Comparison of ENCODE assay signal across 7 mouse cellular contexts in the genomic region with DNA sequence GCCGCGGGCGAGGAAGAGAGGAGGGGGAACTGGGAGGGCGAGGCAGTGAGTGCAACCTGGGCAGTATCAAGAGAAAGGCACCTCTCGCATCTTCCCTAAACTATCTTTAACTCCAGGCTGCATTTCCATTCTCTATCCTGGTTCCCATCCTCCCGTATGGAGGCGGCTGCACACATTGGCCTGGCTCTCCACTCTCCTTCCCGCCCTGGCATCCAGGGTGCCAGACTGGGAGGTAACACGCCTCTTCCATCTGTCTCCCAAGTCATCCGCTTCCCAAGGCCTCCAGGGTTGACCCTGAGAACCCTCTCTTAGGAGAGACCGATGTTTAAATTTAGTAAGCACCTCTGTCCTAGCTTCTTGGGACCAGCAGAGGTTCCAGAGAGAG. TPM values are rescaled to one million over a fixed set of nuclear protein-coding genes. Genes with fewer than 3 reads are reported as not detected.
A peak's percentile ranks its signal among the peaks of the same experiment; 100 is the strongest.
DNase-seq lines count a peak whose midpoint lies in the region; ATAC-seq and TF ChIP-seq lines count a peak whose summit lies in the region.

No protein-coding gene starts in this region.

- peaks cover 6% of the 10 kb centered on the region; the same call in 1 of the 2 replicates for H3K27me3 ChIP-seq in embryonic facial prominence, embryonic 15.5 days
- no peaks in the 10 kb centered on the region for H3K27me3 ChIP-seq in hindbrain, embryonic 15.5 days
- no peaks in the 10 kb centered on the region for H3K27me3 ChIP-seq in lung, postnatal 0 days (replicated peaks; ENCODE audit: insufficient read depth, low read length)
- H3K27me3 ChIP-seq in stomach, embryonic 16.5 days (ENCODE audit: control insufficient read depth, insufficient read depth, low read length) = peaks cover 3% of the 10 kb centered on the region; the same call in 1 of the 2 replicates

- H3K4me1 ChIP-seq in embryonic facial prominence, embryonic 15.5 days = peaks cover 24% of the 10 kb centered on the region
- H3K4me1 ChIP-seq in hindbrain, embryonic 15.5 days (replicated peaks) = peaks cover 30% of the 10 kb centered on the region
- H3K4me1 ChIP-seq in lung, postnatal 0 days (ENCODE audit: insufficient read depth, low read depth, low read length) = peaks cover 14% of the 10 kb centered on the region; the same call in 1 of the 2 replicates
- H3K4me1 ChIP-seq in stomach, embryonic 16.5 days (ENCODE audit: control insufficient read depth, insufficient read depth, low read length) = peaks cover 12% of the 10 kb centered on the region

- peak overlapping the region; percentile 28; the same call in 1 of the 2 replicates for H3K9ac ChIP-seq in embryonic facial prominence, embryonic 15.5 days
- peak overlapping the region; percentile 91 for H3K9ac ChIP-seq in hindbrain, embryonic 15.5 days
- peak overlapping the region; percentile 60; the same call in 1 of the 2 replicates for H3K9ac ChIP-seq in lung, postnatal 0 days (replicated peaks; ENCODE audit: low read depth)
- H3K9ac ChIP-seq in stomach, embryonic 16.5 days (ENCODE audit: low read length) = peak overlapping the region; percentile 87

- peak overlapping the region; percentile 85 for H3K27ac ChIP-seq in embryonic facial prominence, embryonic 15.5 days (replicated peaks)
- H3K27ac ChIP-seq in hindbrain, embryonic 15.5 days (replicated peaks) = peak overlapping the region; percentile 92
- no peak overlapping the region; the same call in 1 of the 2 replicates for H3K27ac ChIP-seq in lung, postnatal 0 days (ENCODE audit: low read length)
- H3K27ac ChIP-seq in stomach, embryonic 16.5 days (ENCODE audit: low read length) = peak overlapping the region; percentile 68

- TF ChIP-seq CTCF in lung, postnatal 0 days (IDR thresholded peaks at IDR 0.05) = no peak

- H3K4me2 ChIP-seq in embryonic facial prominence, embryonic 15.5 days (replicated peaks) = peak overlapping the region; percentile 93
- peak overlapping the region; percentile 98 for H3K4me2 ChIP-seq in hindbrain, embryonic 15.5 days
- peak overlapping the region; percentile 97 for H3K4me2 ChIP-seq in lung, postnatal 0 days (replicated peaks; ENCODE audit: low read depth, low read length)
- H3K4me2 ChIP-seq in stomach, embryonic 16.5 days (ENCODE audit: low read depth, low read length) = peak overlapping the region; percentile 90

- peak overlapping the region; percentile 74 for H3K4me3 ChIP-seq in embryonic facial prominence, embryonic 15.5 days (replicated peaks)
- H3K4me3 ChIP-seq in hindbrain, embryonic 15.5 days = peak overlapping the region; percentile 86
- peak overlapping the region; percentile 67 for H3K4me3 ChIP-seq in lung, postnatal 0 days (ENCODE audit: low read depth, low read length)
- H3K4me3 ChIP-seq in stomach, embryonic 16.5 days (replicated peaks; ENCODE audit: low read length) = peak overlapping the region; percentile 71

- DNase-seq in ovary, postnatal 36 days (ENCODE audit: low spot score) = peak; percentile 22
- no peak for DNase-seq in ovary, adult 18-20 months (ENCODE audit: low spot score)
- no peak for DNase-seq in lung, postnatal 0 days (ENCODE audit: low spot score)
- DNase-seq in urinary bladder, postnatal 36 days (ENCODE audit: low spot score in 2 of 2) = no peak

- 0 out of 2 replicates have a peak, but pooled peaks have one; percentile 30 for ATAC-seq in embryonic facial prominence, embryonic 15.5 days (ENCODE audit: insufficient number of reproducible peaks, low FRiP score, low TSS enrichment, low read depth)
- peak; percentile 60 for ATAC-seq in hindbrain, embryonic 15.5 days (ENCODE audit: low FRiP score, low read depth)
- ATAC-seq in lung, postnatal 0 days = peak; percentile 29; the same call in 1 of the 2 replicates
- no peak for ATAC-seq in stomach, embryonic 16.5 days (ENCODE audit: insufficient read depth, low FRiP score)

- H3K9me3 ChIP-seq in embryonic facial prominence, embryonic 15.5 days (replicated peaks) = no peaks in the 10 kb centered on the region; the same call in 1 of the 2 replicates
- H3K9me3 ChIP-seq in hindbrain, embryonic 15.5 days = no peaks in the 10 kb centered on the region
- no peaks in the 10 kb centered on the region for H3K9me3 ChIP-seq in lung, postnatal 0 days (ENCODE audit: low read length)
- H3K9me3 ChIP-seq in stomach, embryonic 16.5 days (replicated peaks; ENCODE audit: control insufficient read depth, low read length) = no peaks in the 10 kb centered on the region

- no peak for TF ChIP-seq EP300 in lung, postnatal 0 days (IDR thresholded peaks at IDR 0.05)

- WGBS in embryonic facial prominence, embryonic 15.5 days = 0% methylated on average over 6 of the region's 11 CpGs
- WGBS in hindbrain, embryonic 15.5 days = 0% methylated on average over 8 of the region's 11 CpGs
- under 1% methylated on average over 8 of the region's 11 CpGs for WGBS in lung, postnatal 0 days
- under 1% methylated on average over 8 of the region's 11 CpGs for WGBS in stomach, embryonic 16.5 days

- H3K36me3 ChIP-seq in embryonic facial prominence, embryonic 15.5 days = no peaks in the 10 kb centered on the region
- H3K36me3 ChIP-seq in hindbrain, embryonic 15.5 days = no peaks in the 10 kb centered on the region
- no peaks in the 10 kb centered on the region for H3K36me3 ChIP-seq in lung, postnatal 0 days (ENCODE audit: insufficient read depth, low read length)
- H3K36me3 ChIP-seq in stomach, embryonic 16.5 days (ENCODE audit: control insufficient read depth, insufficient read depth, low read length) = no peaks in the 10 kb centered on the region

RNA-seq across cellular contexts. Expression of a gene that starts 24.3 kb away (rescaled TPM):
- polyA plus RNA-seq in embryonic facial prominence, embryonic 15.5 days (2015; fragmentation: Nextera tagmentation; extraction: Ambion mirVana) = 22.8 and 23.2 TPM in 2 replicates
- 56.8 and 62.0 TPM in 2 replicates for polyA plus RNA-seq in hindbrain, embryonic 15.5 days (2015; fragmentation: Nextera tagmentation; extraction: Ambion mirVana)
- 11.4 and 14.3 TPM in 2 replicates for polyA plus RNA-seq in lung, postnatal 0 days (2015; fragmentation: Nextera tagmentation; extraction: Ambion mirVana)
- polyA plus RNA-seq in stomach, embryonic 16.5 days (2015; fragmentation: Nextera tagmentation; extraction: Ambion mirVana) = 12.6 and 13.2 TPM in 2 replicates

Comparison
In these comparisons a context has a peak if more than half of its experiments do, and no peak if none do; other contexts are left out.
1. H3K9ac ChIP-seq: peak in every context shown above with its lines; median percentile 91 in hindbrain, embryonic 15.5 days; 87 in stomach, embryonic 16.5 days; 60 in lung, postnatal 0 days; 28 in embryonic facial prominence, embryonic 15.5 days.